Mouse (Mus musculus) thymus, postnatal 0 days (tissue): Measurements from ENCODE around the gene Thumpd2. TPM values are rescaled to one million over a fixed set of nuclear protein-coding genes. Genes with fewer than 3 reads are reported as not detected.

Experiments
- polyA plus RNA-seq: library from polyadenylated mRNA; unstranded; fragments of >200 nt; fragmentation: Nextera tagmentation; extraction: Ambion mirVana; gene quantifications from 2 replicates; pipeline ENCODE4 v1.2.1, GENCODE M21; 2015

Gene Thumpd2
- polyA plus RNA-seq, 1 experiment from 2014 or later, result 22.2 TPM

Other genes starting within 250 kb of the Thumpd2 start
- gene Tmem178, start 120.5 kb downstream of the Thumpd2 start, polyA plus RNA-seq, result 0.12 and 0.29 TPM in 2 replicates